Mouse (Mus musculus): ENCODE data around the gene Tmem135. TPM values are rescaled to one million over a fixed set of nuclear protein-coding genes. Genes with fewer than 3 reads are reported as not detected.

Gene Tmem135
- polyA plus RNA-seq, 1 experiment from 2014 or later, result 28.8 TPM

- Histone ChIP-seq H3K27ac (ENCODE audit: low read length) (no peak overlapping the region), H3K36me3 (ENCODE audit: control insufficient read depth, insufficient read depth, low read length) (no peaks in the 10 kb centered on the region), H3K4me1 (ENCODE audit: control insufficient read depth, insufficient read depth, low read length) (no peaks in the 10 kb centered on the region), H3K4me3 (ENCODE audit: low read depth, low read length) (no peak overlapping the region), H3K9me3 (replicated peaks; ENCODE audit: control insufficient read depth, low read length, poor library complexity, severe bottlenecking) (no peaks in the 10 kb centered on the region), H3K27me3 (ENCODE audit: control insufficient read depth, insufficient read depth, low read depth, low read length) (no peaks in the 10 kb centered on the region), H3K9ac (ENCODE audit: low read depth, low read length) (no peak overlapping the region), H3K4me2 (ENCODE audit: low read length) (no peak overlapping the region)
- no peak for ATAC-seq
- 76% methylated on average over 5 of the region's 5 CpGs for WGBS
Measured at GRCm38 (mm10) chr7:89134884-89135511, 269.0 kb downstream of the Tmem135 start.

GRCm38 (mm10) chr7:89126063-89126882 lies 277.7 kb downstream of the Tmem135 start:
- peak; percentile 93 for ATAC-seq
- H3K4me2 ChIP-seq (ENCODE audit: low read length), result no peak overlapping the region

GRCm38 (mm10) chr7:89116261-89116664 lies 287.8 kb downstream of the Tmem135 start:
- WGBS, result 50% methylated on average over 1 of the region's 1 CpGs
- H3K4me2 ChIP-seq (ENCODE audit: low read length), result no peak overlapping the region
- H3K4me1 ChIP-seq (ENCODE audit: control insufficient read depth, insufficient read depth, low read length), result no peaks in the 10 kb centered on the region
- H3K27me3 ChIP-seq (ENCODE audit: control insufficient read depth, insufficient read depth, low read depth, low read length), result no peaks in the 10 kb centered on the region
- no peaks in the 10 kb centered on the region for H3K36me3 ChIP-seq (ENCODE audit: control insufficient read depth, insufficient read depth, low read length)
- no peak overlapping the region for H3K27ac ChIP-seq (ENCODE audit: low read length)
- H3K9me3 ChIP-seq (replicated peaks; ENCODE audit: control insufficient read depth, low read length, poor library complexity, severe bottlenecking), result no peaks in the 10 kb centered on the region
- H3K9ac ChIP-seq (ENCODE audit: low read depth, low read length), result no peak overlapping the region
- no peak overlapping the region for H3K4me3 ChIP-seq (ENCODE audit: low read depth, low read length)
- no peak for ATAC-seq

More at GRCm38 (mm10) chr7:89126063-89126882, 277.7 kb downstream of the Tmem135 start:
- Histone ChIP-seq H3K4me3 (ENCODE audit: low read depth, low read length) (no peak overlapping the region), H3K4me1 (ENCODE audit: control insufficient read depth, insufficient read depth, low read length) (0 out of 2 replicates have a peak, but pooled peaks cover 3% of the 10 kb centered on the region), H3K36me3 (ENCODE audit: control insufficient read depth, insufficient read depth, low read length) (no peaks in the 10 kb centered on the region), H3K27me3 (ENCODE audit: control insufficient read depth, insufficient read depth, low read depth, low read length) (no peaks in the 10 kb centered on the region), H3K9me3 (replicated peaks; ENCODE audit: control insufficient read depth, low read length, poor library complexity, severe bottlenecking) (no peaks in the 10 kb centered on the region), H3K9ac (ENCODE audit: low read depth, low read length) (no peak overlapping the region), H3K27ac (ENCODE audit: low read length) (no peak overlapping the region)
- 53% methylated on average over 7 of the region's 7 CpGs for WGBS

GRCm38 (mm10) chr7:89115633-89116032 lies 288.4 kb downstream of the Tmem135 start:
- ATAC-seq, result no peak
- H3K4me1 ChIP-seq (ENCODE audit: control insufficient read depth, insufficient read depth, low read length), result no peaks in the 10 kb centered on the region
- no peaks in the 10 kb centered on the region for H3K27me3 ChIP-seq (ENCODE audit: control insufficient read depth, insufficient read depth, low read depth, low read length)
- H3K9me3 ChIP-seq (replicated peaks; ENCODE audit: control insufficient read depth, low read length, poor library complexity, severe bottlenecking), result no peaks in the 10 kb centered on the region
- H3K36me3 ChIP-seq (ENCODE audit: control insufficient read depth, insufficient read depth, low read length), result no peaks in the 10 kb centered on the region
- no peak overlapping the region for H3K27ac ChIP-seq (ENCODE audit: low read length)
- no peak overlapping the region for H3K4me3 ChIP-seq (ENCODE audit: low read depth, low read length)
- no peak overlapping the region for H3K4me2 ChIP-seq (ENCODE audit: low read length)
- no peak overlapping the region for H3K9ac ChIP-seq (ENCODE audit: low read depth, low read length)
- WGBS, result 82% methylated on average over 3 of the region's 3 CpGs

- Histone ChIP-seq H3K9ac (ENCODE audit: low read depth, low read length) (no peak overlapping the region), H3K27me3 (ENCODE audit: control insufficient read depth, insufficient read depth, low read depth, low read length) (no peaks in the 10 kb centered on the region), H3K9me3 (replicated peaks; ENCODE audit: control insufficient read depth, low read length, poor library complexity, severe bottlenecking) (no peaks in the 10 kb centered on the region), H3K4me3 (ENCODE audit: low read depth, low read length) (no peak overlapping the region), H3K4me1 (ENCODE audit: control insufficient read depth, insufficient read depth, low read length) (no peaks in the 10 kb centered on the region), H3K4me2 (ENCODE audit: low read length) (no peak overlapping the region), H3K27ac (ENCODE audit: low read length) (no peak overlapping the region), H3K36me3 (ENCODE audit: control insufficient read depth, insufficient read depth, low read length) (no peaks in the 10 kb centered on the region)
- WGBS, result 92% methylated on average over 2 of the region's 2 CpGs
- ATAC-seq, result no peak
Measured at GRCm38 (mm10) chr7:89106421-89106820, 297.6 kb downstream of the Tmem135 start.

GRCm38 (mm10) chr7:89099756-89100155 lies 304.3 kb downstream of the Tmem135 start:
- 94% methylated on average over 4 of the region's 4 CpGs for WGBS
- Histone ChIP-seq H3K4me3 (ENCODE audit: low read depth, low read length) (no peak overlapping the region), H3K36me3 (ENCODE audit: control insufficient read depth, insufficient read depth, low read length) (no peaks in the 10 kb centered on the region), H3K4me1 (ENCODE audit: control insufficient read depth, insufficient read depth, low read length) (no peaks in the 10 kb centered on the region), H3K9me3 (replicated peaks; ENCODE audit: control insufficient read depth, low read length, poor library complexity, severe bottlenecking) (no peaks in the 10 kb centered on the region), H3K27ac (ENCODE audit: low read length) (no peak overlapping the region), H3K27me3 (ENCODE audit: control insufficient read depth, insufficient read depth, low read depth, low read length) (no peaks in the 10 kb centered on the region), H3K9ac (ENCODE audit: low read depth, low read length) (no peak overlapping the region), H3K4me2 (ENCODE audit: low read length) (no peak overlapping the region)
- no peak for ATAC-seq

Small RNA genes within 50 kb of the gene (microRNA-seq; reads per million reads assigned to microRNA genes)
- gene Gm22171 (not detected), gene Gm24659 (not detected)

Other genes starting within 250 kb of the Tmem135 start
- gene Fzd4, start 133 bp upstream of the Tmem135 start, polyA plus RNA-seq (2015; fragmentation: Nextera tagmentation; extraction: Ambion mirVana), result 1.6 and 1.7 TPM in 2 replicates
- gene Prss23, start 123.0 kb upstream of the Tmem135 start, polyA plus RNA-seq (2015; fragmentation: Nextera tagmentation; extraction: Ambion mirVana), result 9.0 and 10.2 TPM in 2 replicates
- gene Me3, start 228.2 kb upstream of the Tmem135 start, polyA plus RNA-seq (2015; fragmentation: Nextera tagmentation; extraction: Ambion mirVana), result 10.1 and 13.8 TPM in 2 replicates